Mouse (Mus musculus) layer of hippocampus, adult 2 months (tissue): ENCODE data around the gene Kank4. TPM values are rescaled to one million over a fixed set of nuclear protein-coding genes. Genes with fewer than 3 reads are reported as not detected.
"Not testable (repeated sequence)": the region's sequence is repeated elsewhere in the genome, so short reads cannot be mapped to it uniquely, and the experiment has no call there.

ENCODE experiments used
- DNase-seq, 2 experiments: peaks; one replicate each; pipeline ENCODE4 v3.0.0; 2022; ENCODE audit warnings: low spot score in 2 of 2
- H3K27ac ChIP-seq: fragments of 200-600 bp; 2 replicates; pipeline ENCODE4 v1.8.1; 2022
- H3K4me3 ChIP-seq: fragments of 200-600 bp; 2 replicates; pipeline ENCODE4 v1.8.1; 2022; ENCODE audit warnings: mild to moderate bottlenecking
- CTCF ChIP-seq: fragments of 200-600 bp; conservative IDR thresholded peaks from 2 replicates; pipeline ENCODE4 v1.8.1; 2022; ENCODE audit warnings: antibody characterized with exemption, mild to moderate bottlenecking, moderate library complexity
- total RNA-seq, 2 experiments: library from RNA; stranded (reverse); gene quantifications; 2 replicates each; pipeline ENCODE4 v1.2.3; 2021

Gene Kank4
- total RNA-seq, 2 experiments from 2014 or later, result 2.5 to 3.0 TPM

DNA sequence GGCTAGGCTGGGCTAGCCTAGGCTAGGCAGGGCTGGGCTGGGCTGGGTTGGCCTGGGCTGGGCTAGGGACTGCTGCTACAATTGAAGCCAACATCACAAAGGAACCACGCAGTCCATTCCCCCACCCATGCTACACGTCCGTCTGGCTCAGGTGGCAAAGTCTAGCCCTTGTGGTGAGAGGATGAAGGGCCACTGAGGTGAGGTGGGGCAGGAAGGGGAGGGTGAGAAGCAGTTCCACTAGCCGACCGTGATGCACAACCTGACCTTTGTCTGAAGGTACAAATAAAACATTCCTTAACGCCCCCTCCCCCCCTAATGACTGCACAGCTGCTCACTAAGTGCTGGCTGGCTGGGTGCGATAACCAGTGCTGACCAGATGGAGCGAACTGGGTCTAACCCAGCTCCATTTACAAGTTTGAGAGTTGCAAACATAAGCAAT is 28.4 kb upstream of the Kank4 start:
- no peak for TF ChIP-seq CTCF
- no peak overlapping the region for H3K4me3 ChIP-seq
- no peak overlapping the region for H3K27ac ChIP-seq
- no peak for DNase-seq

DNA sequence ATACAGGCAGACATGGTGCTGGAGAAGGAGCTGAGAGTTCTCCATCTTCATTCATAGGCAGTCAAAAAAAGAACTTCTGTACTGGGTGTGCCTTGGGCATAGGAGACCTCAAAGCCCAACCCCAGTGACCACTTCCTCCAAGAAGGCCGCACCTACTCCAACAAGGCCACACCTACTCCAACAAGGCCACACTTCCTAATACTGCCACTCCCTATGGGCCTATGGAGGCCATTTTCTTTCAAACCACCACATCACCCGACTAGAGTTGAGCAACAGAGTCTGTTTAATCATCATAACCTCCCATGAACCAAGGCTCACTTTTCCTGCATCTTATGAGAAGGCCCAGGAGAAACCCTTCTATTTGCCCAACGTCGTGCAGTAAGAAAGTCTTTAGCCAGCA is 27.9 kb upstream of the Kank4 start:
- no peak overlapping the region for H3K4me3 ChIP-seq
- no peak for TF ChIP-seq CTCF
- no peak overlapping the region for H3K27ac ChIP-seq
- no peak for DNase-seq

DNA sequence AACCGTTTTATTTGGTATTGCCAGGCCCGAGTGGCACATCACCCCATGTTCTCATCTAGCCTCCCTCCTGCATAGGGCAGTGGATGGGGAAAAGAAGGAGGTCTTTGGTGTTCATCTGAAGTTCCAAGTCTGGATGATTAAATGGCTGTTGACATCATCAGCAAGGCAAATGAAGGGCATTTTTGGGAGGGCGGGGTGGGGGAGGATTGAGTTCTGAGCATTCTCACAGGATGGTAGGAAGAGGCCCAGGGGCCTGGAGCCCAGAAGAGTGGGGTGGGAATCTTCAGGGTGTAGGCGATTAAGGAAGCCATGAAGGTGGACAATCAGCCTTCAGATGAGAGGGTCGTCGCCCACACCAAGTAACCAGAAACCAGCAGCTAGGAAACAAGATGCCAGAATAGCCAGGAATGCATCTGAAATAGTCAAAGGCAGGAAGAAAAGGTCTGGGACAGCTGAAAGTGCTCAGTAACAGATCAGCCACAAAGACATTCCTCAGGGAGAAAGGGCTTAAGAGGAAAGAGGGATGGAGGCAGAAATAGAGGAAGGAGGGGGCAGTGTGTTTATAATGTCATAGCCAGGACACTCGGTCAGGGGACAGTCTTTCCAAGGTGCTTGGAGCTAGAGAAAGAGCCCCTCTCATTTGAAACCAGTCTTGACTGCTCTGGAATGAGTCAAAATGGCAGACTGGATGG is 26.7 kb upstream of the Kank4 start:
- H3K4me3 ChIP-seq, result no peak overlapping the region
- TF ChIP-seq CTCF, result no peak
- DNase-seq, result no peak
- H3K27ac ChIP-seq, result no peak overlapping the region

DNA sequence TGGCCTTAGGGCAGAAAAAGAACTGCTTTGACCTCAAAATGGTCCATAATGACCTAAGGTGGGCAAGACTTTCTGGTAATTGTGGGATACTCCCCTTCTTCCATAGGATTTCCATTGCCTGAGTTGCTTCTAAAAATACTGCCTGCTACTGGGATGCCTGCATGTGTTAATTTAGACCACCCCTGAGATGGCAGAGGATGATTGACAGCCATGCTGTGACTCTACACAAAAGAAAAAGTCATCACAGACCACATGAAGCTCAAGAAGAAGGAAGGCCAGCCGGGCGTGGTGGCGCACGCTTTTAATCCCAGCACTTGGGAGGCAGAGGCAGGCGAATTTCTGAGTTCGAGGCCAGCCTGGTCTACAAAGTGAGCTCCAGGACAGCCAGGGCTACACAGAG is 23.9 kb upstream of the Kank4 start:
- not testable (repeated sequence) for H3K27ac ChIP-seq, H3K4me3 ChIP-seq, DNase-seq

DNA sequence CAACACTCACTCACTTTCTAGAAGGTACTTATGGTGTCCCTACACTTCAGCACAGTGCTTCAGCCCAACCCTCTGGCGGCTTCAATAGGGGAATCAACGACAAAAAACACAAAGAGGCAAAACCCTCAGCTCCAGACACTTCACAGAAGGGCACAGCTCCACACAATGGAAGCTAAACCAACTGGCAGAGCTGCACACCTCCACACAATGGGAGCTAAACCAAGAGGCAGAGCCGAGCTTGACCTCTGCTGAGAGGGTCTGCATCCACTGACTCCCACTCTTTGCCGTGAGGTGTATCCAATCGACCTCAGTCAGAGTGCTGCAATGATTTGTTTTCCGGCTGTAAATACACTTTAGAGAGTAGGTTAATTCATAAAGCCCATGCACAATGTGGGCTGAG is 23.2 kb upstream of the Kank4 start:
- TF ChIP-seq CTCF, result no peak
- DNase-seq, result no peak
- Histone ChIP-seq H3K27ac (no peak overlapping the region), H3K4me3 (no peak overlapping the region)

DNA sequence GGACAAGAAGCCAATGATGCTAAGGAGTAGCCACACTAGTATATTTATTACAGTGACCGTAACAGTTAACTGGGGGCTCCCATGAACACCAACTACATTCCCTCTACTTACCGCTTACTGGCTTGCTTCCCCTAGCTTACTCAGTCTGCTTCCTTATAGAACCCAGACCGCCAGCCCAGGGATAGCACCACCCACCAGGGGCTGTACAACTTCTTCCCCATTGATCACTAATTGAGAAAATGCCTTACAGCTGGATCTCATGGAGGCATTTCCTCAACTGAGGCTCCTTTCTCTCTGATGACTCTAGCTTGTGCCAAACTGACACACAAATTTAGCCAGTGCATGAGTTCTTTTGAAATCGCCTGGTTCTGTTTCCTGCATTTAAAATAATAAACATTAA is 21.6 kb upstream of the Kank4 start:
- Histone ChIP-seq H3K4me3 (no peak overlapping the region), H3K27ac (no peak overlapping the region)
- no peak for TF ChIP-seq CTCF
- no peak for DNase-seq

DNA sequence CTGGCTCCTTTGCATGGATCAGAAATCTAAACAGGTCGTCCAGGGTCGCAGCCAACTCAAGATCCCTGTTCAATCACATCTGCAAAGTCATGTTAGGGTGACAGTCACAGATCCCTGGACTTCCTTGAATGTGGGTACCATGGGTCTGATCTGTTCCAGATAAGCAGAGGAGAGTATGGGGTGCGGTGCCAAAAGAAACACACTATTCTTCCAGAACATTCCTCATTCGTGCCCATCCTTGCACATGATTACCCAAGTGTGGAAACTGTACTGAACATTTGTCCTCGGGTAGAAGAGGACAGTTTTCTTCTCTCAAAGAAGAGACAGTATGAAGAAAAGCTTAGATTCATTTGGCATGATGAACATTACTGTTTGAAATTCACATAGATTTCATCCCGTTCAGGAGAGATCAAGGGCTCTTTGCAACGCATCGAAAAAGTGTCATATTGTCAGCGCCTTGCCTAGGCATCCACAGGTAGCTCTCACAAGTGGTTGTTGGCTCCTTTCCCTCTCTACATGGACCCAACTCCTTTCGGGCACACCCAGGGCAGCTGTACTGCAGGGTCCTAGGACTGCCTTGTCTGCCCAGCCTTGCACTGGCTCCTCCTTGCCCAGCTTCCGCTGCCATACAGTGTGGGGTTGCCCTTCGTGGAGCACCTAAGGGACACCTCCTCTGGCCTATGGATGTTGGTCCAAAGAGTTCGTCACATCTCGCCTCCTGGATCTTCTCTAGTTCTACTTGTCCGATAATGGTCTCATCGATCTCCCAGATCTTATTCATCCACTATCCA is 20.6 kb upstream of the Kank4 start:
- Histone ChIP-seq H3K4me3 (no peak overlapping the region), H3K27ac (no peak overlapping the region)
- no peak for TF ChIP-seq CTCF
- DNase-seq, result no peak

DNA sequence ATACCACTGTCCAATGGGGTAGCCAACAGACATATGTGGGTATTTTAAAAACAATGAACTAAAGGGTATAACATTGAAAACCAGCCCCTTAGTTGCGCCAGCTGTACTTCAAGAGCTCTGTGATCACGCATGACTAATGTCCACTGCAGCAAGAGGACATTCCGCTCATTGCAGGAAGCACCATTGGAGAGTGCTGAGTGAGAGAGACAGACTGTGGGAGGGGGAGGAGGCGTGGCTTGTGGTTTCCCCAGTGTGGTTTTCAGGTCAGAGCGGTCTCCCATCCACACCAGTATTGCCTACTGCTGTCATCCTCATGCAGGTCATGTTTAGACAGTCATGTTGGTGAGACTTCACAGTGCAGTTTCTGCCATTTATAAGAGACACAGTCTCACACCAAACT is 19.2 kb upstream of the Kank4 start:
- Histone ChIP-seq H3K27ac (no peak overlapping the region), H3K4me3 (no peak overlapping the region)
- TF ChIP-seq CTCF, result no peak
- DNase-seq, result no peak

DNA sequence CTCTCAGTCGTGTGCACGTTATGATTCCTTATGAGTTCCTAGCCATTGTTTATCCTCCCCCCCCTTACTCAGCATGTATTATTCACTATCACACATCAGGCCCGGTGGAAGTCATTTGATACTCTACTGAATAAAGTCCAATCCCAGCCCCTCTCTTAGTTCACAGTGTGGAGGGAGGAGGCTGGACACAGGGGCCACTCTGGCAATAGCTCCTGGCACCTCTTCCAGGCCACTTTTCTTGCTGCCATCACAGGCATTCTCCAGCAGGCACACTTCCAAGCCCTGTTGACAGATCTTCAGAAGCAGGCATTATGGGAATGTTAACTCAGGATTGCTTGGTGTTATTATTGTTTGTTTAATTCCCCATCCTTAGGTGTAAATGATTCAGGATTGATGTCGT is 17.4 kb upstream of the Kank4 start:
- Histone ChIP-seq H3K27ac (no peak overlapping the region), H3K4me3 (no peak overlapping the region)
- TF ChIP-seq CTCF, result no peak
- no peak for DNase-seq

DNA sequence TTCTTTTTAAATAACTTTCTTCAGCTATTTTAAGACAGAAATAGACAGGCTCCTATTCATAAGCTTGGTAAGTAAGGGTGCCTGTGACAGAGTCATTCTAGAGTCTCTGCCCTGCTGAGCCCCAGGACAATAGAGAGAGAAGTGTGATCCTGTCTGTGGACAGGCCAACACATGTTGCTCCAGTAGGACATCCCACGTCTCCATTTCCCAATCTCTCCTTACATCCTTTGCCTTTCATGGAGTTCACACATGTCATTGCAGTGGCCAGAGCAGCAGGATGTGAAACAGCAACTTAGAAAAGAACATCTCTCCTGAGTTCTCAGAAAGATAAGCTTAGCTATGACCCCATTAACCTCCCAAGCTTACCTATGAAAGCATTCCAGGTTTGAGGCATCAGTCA is 14.4 kb upstream of the Kank4 start:
- no peak for DNase-seq
- Histone ChIP-seq H3K4me3 (no peak overlapping the region), H3K27ac (no peak overlapping the region)
- no peak for TF ChIP-seq CTCF

DNA sequence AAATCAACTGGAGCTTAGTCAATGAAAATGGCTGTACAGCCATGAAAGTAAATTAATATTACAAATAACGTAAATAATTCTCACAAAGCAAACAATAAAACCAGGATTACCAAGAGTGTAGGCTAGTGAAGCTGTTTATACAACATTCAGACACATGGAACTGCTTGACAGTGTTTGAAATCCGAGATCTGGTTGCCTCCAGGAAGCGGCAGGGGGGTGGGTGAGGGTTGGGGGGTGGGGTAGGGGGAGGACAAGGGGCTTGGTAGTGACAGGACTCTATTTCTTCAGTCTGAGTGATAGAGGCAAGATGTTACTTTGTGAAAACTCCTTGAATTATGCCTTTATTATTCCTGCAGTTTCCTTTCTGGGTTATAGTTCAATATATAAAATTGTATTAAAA is 9.4 kb upstream of the Kank4 start:
- Histone ChIP-seq H3K4me3 (no peak overlapping the region), H3K27ac (no peak overlapping the region)
- no peak for TF ChIP-seq CTCF
- DNase-seq, result no peak

DNA sequence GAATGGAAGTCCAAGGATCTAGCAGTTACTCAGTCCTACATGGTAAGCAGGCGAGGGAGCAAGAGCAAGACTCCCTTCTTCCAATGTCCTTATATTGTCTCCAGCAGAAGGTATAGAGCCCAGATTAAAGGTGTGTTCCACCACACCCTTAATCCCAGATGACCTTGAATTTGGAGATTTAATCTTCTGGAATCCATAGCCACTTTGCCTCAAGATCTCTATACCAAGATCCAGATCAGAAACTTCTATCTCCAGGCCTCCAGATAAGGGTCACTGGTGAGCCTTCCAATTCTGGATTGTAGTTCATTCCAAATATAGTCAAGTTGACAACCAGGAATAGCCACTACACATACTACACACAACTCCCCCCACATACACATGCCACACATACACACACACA is 6.4 kb upstream of the Kank4 start, which contains the start of gene I0C0044D17Rik:
TSS of gene I0C0044D17Rik (minus strand) at position 101 of the 400 bp plus-strand sequence.
- not testable (repeated sequence) for H3K27ac ChIP-seq, H3K4me3 ChIP-seq, DNase-seq

DNA sequence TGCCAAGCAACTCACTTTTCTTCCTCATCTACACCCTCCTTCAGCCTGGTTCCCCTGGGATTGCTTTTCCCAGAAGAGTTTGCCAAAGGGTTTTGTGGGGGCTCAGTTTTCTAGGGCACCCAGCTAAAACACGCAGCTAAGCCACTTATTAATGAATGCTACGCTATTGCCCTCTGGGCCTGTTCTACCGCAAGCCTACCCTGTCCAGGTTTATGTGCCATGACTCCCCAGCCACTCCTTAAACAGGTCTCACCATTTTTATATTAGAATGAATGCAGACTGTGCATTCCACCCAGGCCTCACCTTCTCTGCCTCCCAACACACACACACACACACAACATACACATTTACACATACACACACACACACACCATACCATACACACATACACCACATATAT is 5.7 kb upstream of the Kank4 start:
- no peak for TF ChIP-seq CTCF
- no peak for DNase-seq
- H3K27ac ChIP-seq, result no peak overlapping the region
- H3K4me3 ChIP-seq, result no peak overlapping the region

DNA sequence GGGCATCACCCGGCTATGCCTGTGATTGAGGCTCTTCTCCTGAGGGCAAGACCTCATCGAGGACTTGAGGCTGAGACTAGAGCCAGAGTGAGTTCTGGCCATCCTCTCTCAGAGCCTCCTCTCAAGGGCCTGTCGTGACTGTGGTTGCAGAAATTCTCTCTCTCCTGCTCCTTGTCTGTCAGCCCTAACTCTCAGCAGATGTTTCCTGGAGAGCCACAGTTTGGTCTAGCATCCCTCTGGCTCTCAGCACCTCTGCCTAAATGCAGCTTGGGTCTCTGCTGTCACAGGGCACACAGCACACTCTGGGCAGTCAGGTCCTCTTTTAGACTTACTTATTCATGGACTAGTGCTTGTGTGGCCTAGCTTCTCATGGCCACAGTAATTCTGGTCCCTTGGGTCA is 5.1 kb upstream of the Kank4 start:
- no peak overlapping the region for H3K27ac ChIP-seq
- no peak overlapping the region for H3K4me3 ChIP-seq
- TF ChIP-seq CTCF, result no peak
- DNase-seq, result no peak
